In the genomic region with DNA sequence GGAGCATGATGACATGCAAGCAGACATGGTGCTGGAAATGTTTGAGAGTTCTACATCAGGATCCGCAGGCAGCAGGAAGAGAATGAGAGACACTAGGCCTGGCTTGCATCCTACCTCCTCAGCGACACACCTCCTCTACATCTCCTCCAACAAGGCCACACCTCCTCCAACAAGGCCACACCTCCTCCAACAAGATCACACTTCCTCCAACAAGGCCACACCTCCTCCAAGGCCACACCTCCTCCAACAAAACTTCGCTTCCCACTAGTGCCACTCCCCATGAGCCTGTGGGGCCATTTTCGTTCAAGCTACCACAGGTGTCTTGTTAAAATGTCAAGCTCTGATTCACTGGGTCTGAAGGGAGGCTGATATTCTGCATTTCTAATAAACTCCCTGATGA, we compare ENCODE assay signal across 17 mouse cellular contexts.
"Had no signal": no experiment of that assay in that cellular context is flagged by ENCODE, and none has a peak within 500 bp of the region (broad histone marks: within the 10 kb centered on the region; RNA-seq: fewer than 3 reads in every experiment).

No protein-coding gene starts in this region.

- H3K36me3 ChIP-seq: liver, embryonic 15.5 days; neural tube, embryonic 15.5 days; stomach, embryonic 15.5 days had no signal

- H3K27me3 ChIP-seq: liver, embryonic 15.5 days; neural tube, embryonic 15.5 days; stomach, embryonic 15.5 days had no signal

- ATAC-seq: intestine, postnatal 0 days; lung, postnatal 0 days; midbrain, embryonic 16.5 days had no signal

- H3K4me3 ChIP-seq: left cerebral cortex, adult 2 months; liver, embryonic 15.5 days; megakaryocyte, embryonic 14.5 days; neural tube, embryonic 15.5 days; stomach, embryonic 15.5 days had no signal

- H3K9ac ChIP-seq: liver, embryonic 15.5 days; neural tube, embryonic 15.5 days; stomach, embryonic 15.5 days had no signal

- H3K27ac ChIP-seq: left cerebral cortex, adult 2 months; liver, embryonic 15.5 days; neural tube, embryonic 15.5 days; stomach, embryonic 15.5 days had no signal

- H3K4me2 ChIP-seq: liver, embryonic 15.5 days; midbrain, embryonic 11.5 days; neural tube, embryonic 15.5 days; stomach, embryonic 15.5 days had no signal

- DNase-seq: kidney, adult 8-10 months; kidney, postnatal 14 days; lung, adult 2 months; lung, postnatal 36 days; right cerebral cortex, postnatal 4 days; spleen, adult 18-20 months; thymus, adult 2 months; thymus, postnatal 25 days had no signal

- H3K9me3 ChIP-seq: liver, embryonic 15.5 days; neural tube, embryonic 15.5 days; stomach, embryonic 15.5 days had no signal

- H3K4me1 ChIP-seq: liver, embryonic 15.5 days; megakaryocyte, embryonic 14.5 days; neural tube, embryonic 15.5 days; stomach, embryonic 15.5 days had no signal
